Mouse (Mus musculus): ENCODE data around the gene Wdr25. TPM values are rescaled to one million over a fixed set of nuclear protein-coding genes. Genes with fewer than 3 reads are reported as not detected.

Wdr25 gene
- polyA plus RNA-seq, 1 experiment from 2014 or later, result 9.1 TPM

- DNase-seq (ENCODE audit: low spot score), result peak; percentile 49
These were observed 90.1 kb downstream of the Wdr25 start for GRCm38 (mm10) chr12:108983496-108983895.

GRCm38 (mm10) chr12:108984471-108984870, 91.0 kb downstream of the Wdr25 start:
- no peak for DNase-seq (ENCODE audit: low spot score)

- DNase-seq (ENCODE audit: low spot score), result no peak
These were observed 91.6 kb downstream of the Wdr25 start for GRCm38 (mm10) chr12:108985025-108985424.

- DNase-seq (ENCODE audit: low spot score), result no peak
These were observed 94.0 kb downstream of the Wdr25 start for GRCm38 (mm10) chr12:108987448-108987847.

- DNase-seq (ENCODE audit: low spot score), result no peak
These were observed 97.0 kb downstream of the Wdr25 start for GRCm38 (mm10) chr12:108990425-108990824.

GRCm38 (mm10) chr12:108993046-108993445, 99.6 kb downstream of the Wdr25 start:
- no peak for DNase-seq (ENCODE audit: low spot score)

GRCm38 (mm10) chr12:108994436-108995031, 101.1 kb downstream of the Wdr25 start:
- DNase-seq (ENCODE audit: low spot score), result peak; percentile 67

GRCm38 (mm10) chr12:108995976-108996636, 102.7 kb downstream of the Wdr25 start:
- no peak for DNase-seq (ENCODE audit: low spot score)

- DNase-seq (ENCODE audit: low spot score), result no peak
These were observed 103.8 kb downstream of the Wdr25 start for GRCm38 (mm10) chr12:108997249-108997648.

GRCm38 (mm10) chr12:109002978-109003377, 109.5 kb downstream of the Wdr25 start:
- no peak for DNase-seq (ENCODE audit: low spot score)

GRCm38 (mm10) chr12:109010070-109010649, 116.7 kb downstream of the Wdr25 start:
- DNase-seq (ENCODE audit: low spot score), result no peak

- no peak for DNase-seq (ENCODE audit: low spot score)
These were observed 128.8 kb downstream of the Wdr25 start for GRCm38 (mm10) chr12:109022181-109022691.

GRCm38 (mm10) chr12:109022966-109023365, 129.5 kb downstream of the Wdr25 start:
- no peak for DNase-seq (ENCODE audit: low spot score)

- peak; percentile 17 for DNase-seq (ENCODE audit: low spot score)
These were observed 130.3 kb downstream of the Wdr25 start for GRCm38 (mm10) chr12:109023780-109024179.

GRCm38 (mm10) chr12:109037026-109037425, 143.6 kb downstream of the Wdr25 start:
- DNase-seq (ENCODE audit: low spot score), result no peak

GRCm38 (mm10) chr12:109038179-109038819, 144.9 kb downstream of the Wdr25 start:
- DNase-seq (ENCODE audit: low spot score), result no peak

GRCm38 (mm10) chr12:109039311-109039710, 145.9 kb downstream of the Wdr25 start:
- DNase-seq (ENCODE audit: low spot score), result no peak

GRCm38 (mm10) chr12:109044497-109044896, 151.1 kb downstream of the Wdr25 start:
- DNase-seq (ENCODE audit: low spot score), result no peak

- no peak for DNase-seq (ENCODE audit: low spot score)
These were observed 152.2 kb downstream of the Wdr25 start for GRCm38 (mm10) chr12:109045581-109045980.

- DNase-seq (ENCODE audit: low spot score), result no peak
These were observed 156.5 kb downstream of the Wdr25 start for GRCm38 (mm10) chr12:109049949-109050348.

- no peak for DNase-seq (ENCODE audit: low spot score)
These were observed 159.8 kb downstream of the Wdr25 start for GRCm38 (mm10) chr12:109053020-109053806.
